ENCODE assay signal across 25 mouse cellular contexts in genomic region chr19:18647775-18648557, GRCm38 (mm10). TPM values are rescaled to one million over a fixed set of nuclear protein-coding genes. Genes with fewer than 3 reads are reported as not detected.
DNase-seq lines count a peak whose midpoint lies in the region; ATAC-seq lines count a peak whose summit lies in the region.
"Had no signal": no experiment of that assay in that cellular context is flagged by ENCODE, and none has a peak within 500 bp of the region (broad histone marks: within the 10 kb centered on the region; RNA-seq: fewer than 3 reads in every experiment).

No protein-coding gene starts in this region.

- H3K27me3 ChIP-seq in heart, embryonic 11.5 days (ENCODE audit: control insufficient read depth, insufficient read depth, low read length), result no peaks in the 10 kb centered on the region
- H3K27me3 ChIP-seq in heart, embryonic 13.5 days (replicated peaks), result no peaks in the 10 kb centered on the region
- H3K27me3 ChIP-seq in liver, embryonic 13.5 days, result no peaks in the 10 kb centered on the region
- H3K27me3 ChIP-seq in hindbrain, embryonic 14.5 days (ENCODE audit: control insufficient read depth, insufficient read depth, low read length), result no peaks in the 10 kb centered on the region
- H3K27me3 ChIP-seq: embryonic facial prominence, embryonic 15.5 days; hindbrain, embryonic 12.5 days; megakaryocyte, embryonic 14.5 days; neural tube, embryonic 15.5 days; stomach, embryonic 15.5 days had no signal

- ATAC-seq in heart, embryonic 11.5 days (replicated peaks; ENCODE audit: insufficient number of reproducible peaks, low FRiP score, low TSS enrichment), result no peak
- no peak for ATAC-seq in heart, embryonic 13.5 days (ENCODE audit: extremely low read depth, insufficient number of reproducible peaks, low FRiP score, low TSS enrichment)
- no peak for ATAC-seq in liver, embryonic 13.5 days (ENCODE audit: low read depth)
- ATAC-seq in hindbrain, embryonic 14.5 days (ENCODE audit: low FRiP score), result no peak
- ATAC-seq: activated CD4-positive, CD25-positive, alpha-beta regulatory T cell, adult 4 months; forebrain, postnatal 0 days; inflammation-experienced regulatory T-cells, adult 6 months; midbrain, embryonic 16.5 days had no signal

- no peaks in the 10 kb centered on the region for H3K36me3 ChIP-seq in heart, embryonic 11.5 days (ENCODE audit: control insufficient read depth, insufficient read depth, low read length)
- H3K36me3 ChIP-seq in heart, embryonic 13.5 days, result no peaks in the 10 kb centered on the region
- H3K36me3 ChIP-seq in liver, embryonic 13.5 days, result no peaks in the 10 kb centered on the region
- H3K36me3 ChIP-seq in hindbrain, embryonic 14.5 days (replicated peaks; ENCODE audit: control insufficient read depth, insufficient read depth), result no peaks in the 10 kb centered on the region
- H3K36me3 ChIP-seq: hindbrain, embryonic 12.5 days; limb, embryonic 10.5 days; neural tube, embryonic 15.5 days; stomach, embryonic 15.5 days had no signal

- no peak overlapping the region for H3K4me3 ChIP-seq in heart, embryonic 11.5 days (ENCODE audit: low read depth, low read length)
- 0 out of 2 replicates have a peak overlapping the region, but pooled peaks have one; percentile 8 for H3K4me3 ChIP-seq in heart, embryonic 13.5 days
- H3K4me3 ChIP-seq in liver, embryonic 13.5 days (replicated peaks), result no peak overlapping the region
- no peak overlapping the region for H3K4me3 ChIP-seq in hindbrain, embryonic 14.5 days (replicated peaks; ENCODE audit: low read length)
- H3K4me3 ChIP-seq: embryonic facial prominence, embryonic 15.5 days; hindbrain, embryonic 12.5 days; layer of hippocampus, adult 2 months; limb, embryonic 10.5 days; neural tube, embryonic 15.5 days; stomach, embryonic 15.5 days had no signal

- 43% methylated on average over 9 of the region's 9 CpGs for WGBS in heart, embryonic 11.5 days (ENCODE audit: insufficient replicate concordance)
- 41% methylated on average over 9 of the region's 9 CpGs for WGBS in heart, embryonic 13.5 days
- 67% methylated on average over 9 of the region's 9 CpGs for WGBS in liver, embryonic 13.5 days (ENCODE audit: insufficient replicate concordance)
- WGBS in hindbrain, embryonic 14.5 days, result 85% methylated on average over 9 of the region's 9 CpGs

- H3K4me2 ChIP-seq in heart, embryonic 11.5 days, result peak overlapping the region; percentile 31
- H3K4me2 ChIP-seq in heart, embryonic 13.5 days, result peak overlapping the region; percentile 49
- no peak overlapping the region for H3K4me2 ChIP-seq in liver, embryonic 13.5 days
- H3K4me2 ChIP-seq in hindbrain, embryonic 14.5 days (replicated peaks), result no peak overlapping the region
- H3K4me2 ChIP-seq: embryonic facial prominence, embryonic 15.5 days; hindbrain, embryonic 12.5 days; neural tube, embryonic 15.5 days; stomach, embryonic 15.5 days had no signal

- H3K9ac ChIP-seq in heart, embryonic 11.5 days (ENCODE audit: low read depth, low read length), result no peak overlapping the region
- H3K9ac ChIP-seq in heart, embryonic 13.5 days, result no peak overlapping the region
- H3K9ac ChIP-seq in liver, embryonic 13.5 days, result no peak overlapping the region
- H3K9ac ChIP-seq in hindbrain, embryonic 14.5 days, result no peak overlapping the region
- H3K9ac ChIP-seq: embryonic facial prominence, embryonic 15.5 days; forebrain, postnatal 0 days; hindbrain, embryonic 12.5 days; neural tube, embryonic 15.5 days; stomach, embryonic 15.5 days had no signal

- H3K9me3 ChIP-seq in heart, embryonic 11.5 days (replicated peaks; ENCODE audit: control insufficient read depth, low read length), result no peaks in the 10 kb centered on the region
- no peaks in the 10 kb centered on the region for H3K9me3 ChIP-seq in heart, embryonic 13.5 days
- no peaks in the 10 kb centered on the region for H3K9me3 ChIP-seq in liver, embryonic 13.5 days (replicated peaks)
- H3K9me3 ChIP-seq in hindbrain, embryonic 14.5 days (ENCODE audit: control insufficient read depth, low read length), result no peaks in the 10 kb centered on the region
- H3K9me3 ChIP-seq: embryonic facial prominence, embryonic 15.5 days; hindbrain, embryonic 12.5 days; limb, embryonic 10.5 days; megakaryocyte, embryonic 14.5 days; neural tube, embryonic 15.5 days; stomach, embryonic 15.5 days had no signal

- peaks cover 12% of the 10 kb centered on the region; the same call in 1 of the 2 replicates for H3K4me1 ChIP-seq in heart, embryonic 11.5 days (ENCODE audit: control insufficient read depth, insufficient read depth, low read length)
- peaks cover 38% of the 10 kb centered on the region for H3K4me1 ChIP-seq in heart, embryonic 13.5 days
- peaks cover 85% of the 10 kb centered on the region for H3K4me1 ChIP-seq in liver, embryonic 13.5 days (replicated peaks)
- H3K4me1 ChIP-seq in hindbrain, embryonic 14.5 days (replicated peaks; ENCODE audit: control insufficient read depth, insufficient read depth, low read length), result no peaks in the 10 kb centered on the region
- H3K4me1 ChIP-seq: embryonic facial prominence, embryonic 15.5 days; hindbrain, embryonic 12.5 days; neural tube, embryonic 15.5 days; stomach, embryonic 15.5 days had no signal

- DNase-seq in heart, adult 8-10 months (ENCODE audit: low spot score), result no peak
- DNase-seq in MEL-GATA-1-ER (ENCODE audit: extremely low read depth, low read depth), result peak; percentile 27
- no peak for DNase-seq in liver, embryonic 13.5 days
- no peak for DNase-seq in hindbrain, embryonic 14.5 days (ENCODE audit: low spot score)
- DNase-seq in cerebellum, postnatal 36 days, result no peak
- no peak for DNase-seq in layer of hippocampus, postnatal 36 days
- DNase-seq: cerebellum, postnatal 10 days; forebrain, postnatal 0 days; kidney, adult 2 months; kidney, postnatal 10 days; lung, postnatal 10 days; thymus, adult 18-20 months; thymus, postnatal 4 days had no signal

- H3K27ac ChIP-seq in heart, embryonic 11.5 days (ENCODE audit: low read depth, low read length), result no peak overlapping the region
- peak overlapping the region; percentile 16; the same call in 1 of the 2 replicates for H3K27ac ChIP-seq in heart, embryonic 13.5 days (replicated peaks)
- H3K27ac ChIP-seq in liver, embryonic 13.5 days, result peak overlapping the region; percentile 90
- H3K27ac ChIP-seq in hindbrain, embryonic 14.5 days, result no peak overlapping the region
- H3K27ac ChIP-seq: embryonic facial prominence, embryonic 15.5 days; hindbrain, embryonic 12.5 days; layer of hippocampus, adult 2 months; limb, embryonic 10.5 days; neural tube, embryonic 15.5 days; stomach, embryonic 15.5 days had no signal

RNA-seq across cellular contexts. Expression of gene Nmrk1, which starts 16.2 kb away (rescaled TPM):
- 6.0 and 7.6 TPM in 2 replicates for polyA plus RNA-seq in heart, embryonic 11.5 days (2014; fragmentation: Nextera tagmentation; extraction: Ambion mirVana)
- 1 to 10 TPM; 2.7 to 4.6 (median 3.7) TPM for total RNA-seq in heart, adult 8-10 months (2022)
- polyA plus RNA-seq in heart, embryonic 13.5 days (2015; fragmentation: Nextera tagmentation; extraction: Ambion mirVana), result 6.3 and 7.7 TPM in 2 replicates
- 6.8 TPM in 2 replicates for polyA plus RNA-seq in liver, embryonic 13.5 days (2015; fragmentation: Nextera tagmentation; extraction: Ambion mirVana)
- polyA plus RNA-seq in hindbrain, embryonic 14.5 days (2014; fragmentation: Nextera tagmentation; extraction: Ambion mirVana), result 6.2 and 6.6 TPM in 2 replicates
- total RNA-seq in layer of hippocampus, postnatal 36 days (2021), result 1 to 10 TPM; 9.5 to 9.6 TPM

RNA-seq across cellular contexts. Expression of gene Ostf1, which starts 16.3 kb away (rescaled TPM):
- 60.2 and 65.4 TPM in 2 replicates for polyA plus RNA-seq in heart, embryonic 11.5 days (2014; fragmentation: Nextera tagmentation; extraction: Ambion mirVana)
- 10 to 100 TPM; 30.6 to 37.0 (median 33.3) TPM for total RNA-seq in heart, adult 8-10 months (2022)
- 66.5 and 75.0 TPM in 2 replicates for polyA plus RNA-seq in heart, embryonic 13.5 days (2015; fragmentation: Nextera tagmentation; extraction: Ambion mirVana)
- 63.7 and 64.5 TPM in 2 replicates for polyA plus RNA-seq in liver, embryonic 13.5 days (2015; fragmentation: Nextera tagmentation; extraction: Ambion mirVana)
- 51.8 and 54.3 TPM in 2 replicates for polyA plus RNA-seq in hindbrain, embryonic 14.5 days (2014; fragmentation: Nextera tagmentation; extraction: Ambion mirVana)
- total RNA-seq in layer of hippocampus, postnatal 36 days (2021), result 10 to 100 TPM; 30.9 to 34.4 TPM

RNA-seq across cellular contexts. Expression of gene Carnmt1, which starts 22.6 kb away (rescaled TPM):
- 21.7 and 26.5 TPM in 2 replicates for polyA plus RNA-seq in heart, embryonic 11.5 days (2014; fragmentation: Nextera tagmentation; extraction: Ambion mirVana)
- 10 to 100 TPM; 32.4 to 40.6 (median 35.7) TPM for total RNA-seq in heart, adult 8-10 months (2022)
- polyA plus RNA-seq in heart, embryonic 13.5 days (2015; fragmentation: Nextera tagmentation; extraction: Ambion mirVana), result 21.0 and 22.2 TPM in 2 replicates
- 24.7 and 25.6 TPM in 2 replicates for polyA plus RNA-seq in liver, embryonic 13.5 days (2015; fragmentation: Nextera tagmentation; extraction: Ambion mirVana)
- polyA plus RNA-seq in hindbrain, embryonic 14.5 days (2014; fragmentation: Nextera tagmentation; extraction: Ambion mirVana), result 15.4 and 16.1 TPM in 2 replicates
- total RNA-seq in layer of hippocampus, postnatal 36 days (2021), result 10 to 100 TPM; 13.8 to 14.5 TPM

Comparison
In these comparisons a context has a peak if more than half of its experiments do, and no peak if none do; other contexts are left out.
1. H3K27ac ChIP-seq: peak in heart, embryonic 13.5 days (single experiment) and liver, embryonic 13.5 days (single experiment); none in heart, embryonic 11.5 days (single experiment) and hindbrain, embryonic 14.5 days (single experiment).
2. H3K4me2 ChIP-seq: peak in heart, embryonic 11.5 days (single experiment) and heart, embryonic 13.5 days (single experiment); none in liver, embryonic 13.5 days (single experiment) and hindbrain, embryonic 14.5 days (single experiment).